Mouse (Mus musculus) c-Kit-negative CD71-positive TER-119-positive erythroid progenitor cells, embryonic 14.5 days (primary cell): ENCODE data around the gene Pgp.
"Not testable (repeated sequence)": the region's sequence is repeated elsewhere in the genome, so short reads cannot be mapped to it uniquely, and the experiment has no call there.

Experiments used
- DNase-seq: peaks from one replicate; pipeline ENCODE4 v3.0.0-alpha.2; 2013; ENCODE audit warnings: low read depth, low spot score

Pgp gene

DNA sequence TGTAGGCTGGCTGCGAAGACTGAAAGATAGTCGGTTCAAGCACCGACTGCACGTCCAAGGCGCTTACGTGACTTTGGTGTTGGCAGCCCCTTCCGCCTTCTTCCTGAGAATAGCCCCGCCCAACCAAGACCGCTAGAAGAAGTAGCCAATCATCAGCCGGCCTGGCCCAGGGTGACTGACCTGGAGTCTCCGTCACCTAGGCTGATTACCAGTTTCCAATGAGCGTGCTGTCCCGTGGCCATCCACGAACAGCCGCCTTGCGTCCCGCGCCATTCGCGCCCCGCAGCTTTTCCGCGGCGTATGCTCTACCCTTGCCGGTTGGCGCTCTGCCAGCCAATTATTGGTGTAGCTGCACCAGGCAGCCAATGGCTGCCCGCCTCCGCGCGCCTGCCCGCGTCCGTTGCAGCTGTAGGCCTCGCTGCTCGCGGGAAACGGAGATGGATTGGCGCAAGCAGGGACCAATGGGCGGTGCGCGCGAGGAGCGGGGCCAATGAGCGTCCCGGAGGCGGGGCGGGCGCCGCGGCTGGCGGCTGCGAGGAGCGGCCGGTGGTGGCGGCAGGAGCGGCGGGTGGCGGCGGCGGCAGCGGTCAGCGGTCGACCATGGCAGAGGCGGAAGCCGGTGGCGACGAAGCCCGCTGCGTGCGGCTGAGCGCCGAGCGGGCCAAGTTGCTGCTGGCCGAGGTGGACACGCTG lies at the start of gene Pgp, which contains the start of gene E4f1:
Pgp (plus strand) TSS at position 483 of the 693 bp plus-strand sequence.
E4f1 (minus strand) TSS at position 404 of the 693 bp plus-strand sequence.
- DNase-seq = peak; percentile 96

DNA sequence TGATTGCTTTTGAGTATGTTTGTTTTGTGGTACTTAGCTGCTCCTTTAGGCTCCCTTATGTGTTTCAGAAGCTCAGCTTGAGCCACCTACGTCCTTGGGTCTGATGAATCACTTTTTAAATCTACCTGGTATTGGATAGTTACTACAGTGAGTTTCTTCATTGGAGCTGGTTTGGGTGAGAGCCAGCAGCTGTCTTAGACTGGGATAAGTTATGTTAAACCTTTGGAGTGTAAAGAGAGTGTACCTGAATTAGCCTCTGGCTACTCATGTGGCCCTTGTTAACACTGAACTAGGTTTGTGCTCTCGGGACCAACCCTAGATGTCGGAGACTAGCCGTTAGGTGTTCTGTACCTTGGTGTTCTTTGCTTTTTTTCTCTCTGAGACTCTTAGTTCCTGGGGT lies 47.1 kb upstream of the Pgp start:
- DNase-seq = no peak

GRCm38 (mm10) chr17:24424489-24424888 lies 45.7 kb upstream of the Pgp start:
- DNase-seq = no peak

GRCm38 (mm10) chr17:24425326-24425725 lies 44.9 kb upstream of the Pgp start:
- DNase-seq = not testable (repeated sequence)

GRCm38 (mm10) chr17:24425905-24426304 lies 44.3 kb upstream of the Pgp start:
- DNase-seq = no peak

DNA sequence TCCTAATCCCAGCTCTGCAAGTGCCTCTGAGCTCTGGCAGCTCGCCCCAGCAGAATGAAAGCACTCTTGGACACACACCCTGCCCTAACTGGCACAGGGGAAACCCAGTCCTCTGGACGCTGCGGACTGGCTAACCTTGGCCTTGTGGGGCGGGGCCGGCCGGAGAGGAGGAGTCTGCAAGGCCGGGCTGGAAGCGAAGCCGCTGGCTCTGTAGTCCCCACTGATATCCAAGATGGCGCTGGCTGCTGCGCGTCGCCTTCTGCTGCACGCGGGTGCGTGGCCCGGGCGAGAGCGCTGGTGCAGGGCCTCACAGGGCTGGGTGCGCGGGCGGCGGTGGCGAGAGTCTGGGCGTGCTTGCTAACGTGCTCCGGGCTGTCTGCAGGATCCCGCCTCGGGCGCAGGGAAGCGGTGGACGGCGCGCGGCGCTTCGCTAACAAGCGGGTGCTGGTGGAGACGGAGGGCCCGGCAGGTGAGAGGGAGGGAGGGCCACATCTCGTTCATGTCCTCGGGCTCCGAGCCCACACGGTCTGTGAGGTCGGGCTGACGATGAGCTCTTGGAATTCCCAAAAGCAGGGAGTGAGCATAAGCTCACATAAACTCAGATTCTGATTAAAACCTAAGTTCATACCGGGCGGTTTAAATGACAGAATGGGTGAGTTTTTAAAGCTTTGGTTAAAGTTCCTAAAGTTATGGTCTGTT lies 43.6 kb upstream of the Pgp start, which contains the start of gene Eci1:
Eci1 (plus strand) TSS at position 171 of the 699 bp plus-strand sequence.
- DNase-seq = peak; percentile 79

DNA sequence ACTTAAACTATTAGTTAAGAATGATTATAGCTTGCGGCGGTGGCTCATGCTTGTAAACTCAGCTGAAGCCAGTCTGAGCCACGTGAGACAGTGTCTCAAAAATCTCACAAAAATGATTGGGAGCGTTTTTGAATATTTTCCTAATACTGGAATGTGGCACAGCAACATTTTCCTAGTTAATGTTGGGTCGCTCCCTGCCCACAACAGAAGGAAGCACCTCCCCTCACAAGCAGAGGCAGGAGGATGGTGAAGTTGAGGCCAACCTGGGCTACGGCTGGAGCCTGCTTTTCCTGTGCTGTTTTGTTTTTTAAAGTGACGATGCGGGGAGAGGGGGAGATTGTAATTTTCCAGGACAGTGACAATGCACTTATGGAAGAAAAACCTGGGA lies 43.0 kb upstream of the Pgp start:
- no peak for DNase-seq

GRCm38 (mm10) chr17:24429201-24429983 lies 40.8 kb upstream of the Pgp start:
- no peak for DNase-seq

DNA sequence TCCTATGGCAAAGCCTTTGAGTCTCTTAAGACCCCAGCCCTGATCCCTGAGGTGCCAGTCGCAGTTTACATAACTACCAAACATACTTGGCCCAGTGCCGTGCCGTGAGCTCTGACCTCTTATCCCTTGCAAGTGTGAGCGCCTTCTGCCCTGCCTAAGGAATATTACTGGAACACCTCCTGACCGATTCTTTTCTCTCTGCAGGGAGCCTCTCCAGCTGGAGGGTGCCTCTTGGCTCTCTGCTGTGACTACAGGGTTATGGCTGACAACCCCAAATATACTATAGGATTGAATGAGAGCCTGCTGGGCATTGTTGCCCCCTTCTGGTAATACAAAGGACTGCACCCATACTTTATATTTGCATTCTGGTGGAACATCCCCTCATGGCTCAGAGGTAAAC lies 33.2 kb upstream of the Pgp start:
- peak; percentile 52 for DNase-seq

DNA sequence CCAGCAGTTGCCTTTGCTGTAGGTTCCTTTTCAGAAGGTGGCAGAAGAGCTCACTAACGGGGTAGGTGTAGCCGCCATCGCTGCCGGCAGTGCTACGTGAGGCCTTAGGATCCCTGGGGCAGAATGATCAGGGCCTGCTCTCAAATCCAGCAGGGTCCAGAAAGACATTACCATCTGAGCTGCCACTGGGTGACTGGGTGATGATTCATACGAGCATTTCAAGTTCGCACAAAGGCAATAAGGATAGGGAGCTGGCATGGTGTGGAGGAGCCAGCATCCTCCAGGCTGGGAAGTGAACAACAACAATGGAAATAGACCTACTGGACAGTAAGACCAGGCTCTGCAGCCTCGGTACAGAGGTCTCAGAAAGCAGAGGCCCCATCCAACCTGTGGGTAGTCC lies 29.8 kb upstream of the Pgp start:
- no peak for DNase-seq

DNA sequence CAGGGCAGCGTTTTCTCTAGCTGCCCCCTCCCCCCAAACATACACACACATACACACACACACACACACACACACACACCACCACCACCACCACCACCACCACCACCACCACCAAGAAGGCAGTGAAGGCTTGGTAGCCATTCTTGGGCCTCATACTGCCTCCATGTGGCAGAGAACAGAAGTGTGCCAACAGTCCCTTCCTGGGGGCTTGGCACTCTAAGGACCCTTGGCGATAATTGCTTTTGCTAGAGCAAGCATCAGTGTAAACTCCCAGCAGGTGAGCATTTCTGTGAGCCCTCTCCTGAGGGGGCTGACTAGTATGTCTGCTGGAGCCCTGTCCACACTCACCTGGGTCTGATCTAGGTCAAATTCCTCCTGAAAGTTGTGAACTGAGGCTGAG lies 29.0 kb upstream of the Pgp start:
- no peak for DNase-seq

DNA sequence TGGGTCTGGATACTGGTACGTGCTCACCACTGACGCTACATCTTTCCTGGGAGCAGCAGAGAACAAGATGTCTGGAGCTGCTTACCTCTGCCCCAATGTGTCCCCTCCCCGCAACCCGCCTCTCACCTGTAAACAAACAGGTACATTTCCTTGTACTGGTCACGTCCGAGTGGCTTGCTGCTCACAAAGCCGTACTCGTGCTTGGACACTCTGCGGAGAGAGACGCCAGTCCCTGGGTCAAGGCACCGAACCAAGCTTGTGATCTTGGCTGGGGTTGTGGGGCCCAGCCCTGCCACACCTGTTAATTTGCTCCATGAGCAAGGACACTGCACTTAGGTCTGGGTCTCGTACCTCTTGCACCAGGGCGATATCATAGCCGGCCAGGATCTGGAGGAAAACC lies 28.1 kb upstream of the Pgp start:
- DNase-seq = no peak

DNA sequence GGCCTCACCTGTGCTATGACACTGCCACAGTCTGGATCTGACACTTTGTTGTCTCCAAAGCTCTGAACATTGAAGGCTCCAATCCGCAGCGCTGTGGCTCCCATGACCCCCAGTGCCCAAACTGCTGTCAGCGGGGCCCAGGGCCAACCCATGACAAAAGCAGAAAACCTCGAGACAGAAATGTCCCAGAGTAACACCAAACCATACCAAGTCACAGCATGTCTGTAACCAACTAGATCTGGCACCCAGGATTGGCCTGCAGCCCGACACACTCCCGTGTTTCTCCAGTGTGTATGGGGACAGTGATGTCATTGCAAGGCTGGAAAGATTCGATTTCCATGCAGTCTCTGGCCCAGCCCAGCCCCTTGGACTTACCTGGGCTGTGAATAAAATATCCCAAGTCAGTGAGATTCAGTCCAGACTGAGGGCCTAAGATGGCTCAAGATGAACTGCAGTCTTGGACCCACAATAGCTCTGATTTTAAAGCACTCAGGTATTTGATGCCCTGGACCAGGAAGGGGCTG lies 27.5 kb upstream of the Pgp start, which contains the start of gene Dnase1l2:
Dnase1l2 (minus strand) TSS at position 474 of the 524 bp plus-strand sequence.
- no peak for DNase-seq

- no peak for DNase-seq
Measured at GRCm38 (mm10) chr17:24443409-24443808, 26.8 kb upstream of the Pgp start.

DNA sequence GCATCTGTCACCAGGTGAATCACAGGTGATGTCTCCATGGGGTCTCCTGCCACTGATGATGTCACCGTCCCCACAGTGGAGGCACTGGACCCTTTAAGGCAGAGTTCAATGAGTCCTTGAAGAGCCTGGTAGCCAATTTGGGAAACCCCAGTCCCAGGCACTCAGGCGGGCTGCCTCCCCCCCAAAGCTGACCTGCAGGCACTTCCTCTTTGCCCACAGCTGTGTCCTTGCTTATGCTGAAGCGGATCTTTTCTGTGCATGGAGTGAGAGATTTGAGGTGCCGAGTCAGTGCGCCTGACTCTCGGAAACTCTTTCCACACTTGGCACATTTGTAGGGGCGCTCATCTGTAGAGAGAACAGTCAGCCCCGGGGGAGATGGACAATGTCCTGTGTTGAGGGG lies 23.6 kb upstream of the Pgp start:
- no peak for DNase-seq

DNA sequence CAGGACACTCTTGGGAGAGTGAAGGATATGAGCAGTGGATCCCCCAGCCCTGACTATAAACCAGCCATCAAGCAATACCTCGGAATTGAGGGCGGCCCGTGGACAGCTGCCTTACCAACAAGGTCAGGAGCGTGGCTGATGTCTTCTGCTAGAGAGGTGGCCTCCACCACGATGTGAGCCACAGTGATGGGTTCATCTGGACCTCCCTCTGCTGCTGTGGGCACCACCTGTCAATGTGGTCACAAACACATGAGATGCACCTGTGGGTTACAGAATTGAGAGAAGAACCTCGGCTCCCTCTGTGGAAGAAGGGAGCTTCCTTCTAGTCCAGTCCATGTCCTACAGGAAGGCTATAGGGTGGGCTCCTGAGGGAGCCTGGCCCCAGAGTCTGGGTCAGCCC lies 20.7 kb upstream of the Pgp start:
- no peak for DNase-seq

GRCm38 (mm10) chr17:24451220-24451619 lies 19.0 kb upstream of the Pgp start:
- no peak for DNase-seq

DNA sequence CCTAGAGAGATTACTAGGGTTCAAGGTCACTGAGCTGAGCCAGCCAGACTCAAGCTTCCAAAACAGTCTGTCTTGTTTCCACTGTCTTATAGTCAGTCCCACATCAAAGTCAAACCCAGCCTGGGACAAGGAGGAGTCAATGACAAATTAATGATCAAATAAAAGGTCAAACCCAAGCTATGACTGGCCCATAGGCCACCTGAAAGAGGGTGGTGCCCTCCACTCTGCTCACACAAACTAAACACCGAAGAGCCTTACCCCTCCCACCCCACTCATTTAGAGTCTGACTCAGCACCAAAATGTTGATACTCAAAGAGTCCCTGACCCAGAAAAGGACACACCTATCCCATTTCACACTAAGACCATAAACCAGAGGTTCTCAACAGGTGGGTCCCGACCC lies 16.8 kb upstream of the Pgp start:
- peak; percentile 66 for DNase-seq

DNA sequence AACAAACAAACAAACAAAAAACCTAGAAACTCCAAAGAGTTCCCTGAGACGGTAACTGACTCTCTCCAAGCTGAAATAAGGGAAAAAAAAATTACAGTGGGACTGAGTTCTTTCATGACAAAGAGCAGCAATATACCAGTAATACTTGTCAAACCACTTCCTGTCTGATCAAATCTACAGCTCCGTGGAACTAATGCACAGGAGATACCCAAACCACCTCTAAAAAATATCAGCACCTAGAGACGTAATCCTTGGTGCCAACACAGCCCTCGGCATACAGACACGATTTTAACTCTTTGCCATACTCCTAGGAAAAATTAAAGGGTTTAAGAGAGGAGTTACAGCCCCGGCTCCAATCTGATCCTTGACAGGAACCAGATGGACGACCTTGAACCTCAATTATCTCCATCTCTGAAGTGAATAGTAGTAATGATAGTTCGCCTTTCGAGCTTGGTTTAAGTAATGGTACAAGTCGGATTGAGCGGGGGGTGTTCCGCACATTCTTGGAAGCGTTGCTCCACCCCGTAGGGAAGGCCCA lies 15.9 kb upstream of the Pgp start:
- no peak for DNase-seq

- DNase-seq = peak; percentile 99
Measured at GRCm38 (mm10) chr17:24454756-24455522, 15.3 kb upstream of the Pgp start.
